Mouse (Mus musculus) c-Kit-positive CD71-negative TER-119-negative erythroid progenitor cells, embryonic 14.5 days (primary cell): ENCODE data around the gene Trp53i13.

ENCODE experiments used
- DNase-seq: peaks from one replicate; pipeline ENCODE4 v3.0.0-alpha.2; 2013; ENCODE audit warnings: low read depth

The Trp53i13 gene

GRCm38 (mm10) chr11:77462283-77463100 is 53.3 kb downstream of the Trp53i13 start, which contains the start of gene Coro6:
TSS of gene Coro6 (plus strand) at chr11:77462411.
- no peak for DNase-seq

GRCm38 (mm10) chr11:77461856-77462255 is 53.9 kb downstream of the Trp53i13 start:
- DNase-seq, result no peak
